9 mouse cellular contexts compared by ENCODE assay signal in the genomic region with DNA sequence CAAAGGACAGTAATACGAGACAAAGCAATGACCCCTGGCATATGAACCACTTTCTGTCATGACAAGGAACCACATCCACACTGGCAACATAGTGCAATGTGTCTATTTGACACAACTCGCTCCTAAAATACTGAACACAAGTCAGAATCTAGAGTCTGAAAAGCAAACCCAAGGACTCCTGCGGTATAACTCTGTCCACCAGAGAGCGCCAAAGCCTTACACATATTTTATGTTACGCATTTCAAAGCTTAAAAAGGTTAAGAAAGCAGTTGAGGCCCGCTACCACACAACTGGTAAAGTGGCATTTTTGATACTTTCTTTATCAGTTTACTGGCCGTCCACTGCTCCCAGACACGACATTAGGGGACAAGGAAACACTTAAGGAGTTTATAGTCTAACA. TPM values are rescaled to one million over a fixed set of nuclear protein-coding genes. Genes with fewer than 3 reads are reported as not detected.
DNase-seq lines count a peak whose midpoint lies in the region; ATAC-seq and TF ChIP-seq lines count a peak whose summit lies in the region.
"Had no signal": no experiment of that assay in that cellular context is flagged by ENCODE, and none has a peak within 500 bp of the region (broad histone marks: within the 10 kb centered on the region; RNA-seq: fewer than 3 reads in every experiment).

No protein-coding gene starts in this region.

- H3K4me3 ChIP-seq in kidney, adult 2 months (ENCODE audit: insufficient read depth, low read depth, low read length): no peak overlapping the region
- H3K4me3 ChIP-seq in kidney, embryonic 14.5 days (ENCODE audit: low read length): no peak overlapping the region
- no peak overlapping the region for H3K4me3 ChIP-seq in embryonic facial prominence, embryonic 10.5 days
- no peak overlapping the region for H3K4me3 ChIP-seq in hindbrain, embryonic 14.5 days (replicated peaks; ENCODE audit: low read length)
- no peak overlapping the region for H3K4me3 ChIP-seq in left cerebral cortex, adult 2 months
- H3K4me3 ChIP-seq: embryonic facial prominence, embryonic 13.5 days had no signal

- DNase-seq in kidney, adult 2 months: peak; percentile 71
- DNase-seq in adipocyte (ENCODE audit: low spot score): peak; percentile 85
- peak; percentile 71 for DNase-seq in embryonic facial prominence, embryonic 10.5 days (ENCODE audit: low spot score)
- DNase-seq in hindbrain, embryonic 14.5 days (ENCODE audit: low spot score): peak; percentile 97
- peak; percentile 76 to 87 for DNase-seq in left cerebral cortex, adult 2 months (ENCODE audit: extremely low spot score in 1 of 2, low spot score in 2 of 2)
- peak; percentile 61 to 78 for DNase-seq in natural killer cell, adult 2 months (ENCODE audit: low spot score in 2 of 2)
- peak; percentile 86 for DNase-seq in thymus, postnatal 14 days

- peak; percentile 28; the same call in 1 of the 2 replicates for TF ChIP-seq CTCF in kidney, adult 2 months (conservative IDR thresholded peaks at IDR 0.05; ENCODE audit: insufficient read depth, insufficient read length, low read depth, low read length)
- peak; percentile 86 for TF ChIP-seq CTCF in left cerebral cortex, adult 2 months (IDR thresholded peaks at IDR 0.05)

- no peak overlapping the region for H3K9ac ChIP-seq in kidney, embryonic 14.5 days (ENCODE audit: low read depth, low read length)
- H3K9ac ChIP-seq in hindbrain, embryonic 14.5 days: no peak overlapping the region
- H3K9ac ChIP-seq: embryonic facial prominence, embryonic 13.5 days had no signal

- TF ChIP-seq POLR2A in kidney, adult 2 months (IDR thresholded peaks at IDR 0.05; ENCODE audit: low read depth, low read length): no peak

- no peaks in the 10 kb centered on the region for H3K36me3 ChIP-seq in kidney, adult 2 months (ENCODE audit: control insufficient read depth, insufficient read depth, low read length)
- H3K36me3 ChIP-seq in kidney, embryonic 14.5 days (ENCODE audit: control insufficient read depth, insufficient read depth, low read length): no peaks in the 10 kb centered on the region
- no peaks in the 10 kb centered on the region for H3K36me3 ChIP-seq in embryonic facial prominence, embryonic 10.5 days (replicated peaks)
- no peaks in the 10 kb centered on the region for H3K36me3 ChIP-seq in hindbrain, embryonic 14.5 days (replicated peaks; ENCODE audit: control insufficient read depth, insufficient read depth)
- H3K36me3 ChIP-seq: embryonic facial prominence, embryonic 13.5 days had no signal

- no peak for ATAC-seq in kidney, embryonic 14.5 days (ENCODE audit: low FRiP score, low TSS enrichment)
- no peak for ATAC-seq in hindbrain, embryonic 14.5 days (ENCODE audit: low FRiP score)

- no peaks in the 10 kb centered on the region for H3K9me3 ChIP-seq in kidney, embryonic 14.5 days (ENCODE audit: control insufficient read depth, low read length)
- H3K9me3 ChIP-seq in embryonic facial prominence, embryonic 10.5 days: no peaks in the 10 kb centered on the region
- H3K9me3 ChIP-seq in hindbrain, embryonic 14.5 days (ENCODE audit: control insufficient read depth, low read length): no peaks in the 10 kb centered on the region
- H3K9me3 ChIP-seq: embryonic facial prominence, embryonic 13.5 days had no signal

- WGBS in kidney, adult 2 months: 7% methylated on average over 8 of the region's 8 CpGs
- WGBS in kidney, embryonic 14.5 days: 11% methylated on average over 8 of the region's 8 CpGs
- WGBS in embryonic facial prominence, embryonic 10.5 days: 13% methylated on average over 8 of the region's 8 CpGs
- 8% methylated on average over 8 of the region's 8 CpGs for WGBS in hindbrain, embryonic 14.5 days

- H3K4me2 ChIP-seq in kidney, embryonic 14.5 days (replicated peaks; ENCODE audit: low read depth, low read length): no peak overlapping the region
- no peak overlapping the region for H3K4me2 ChIP-seq in hindbrain, embryonic 14.5 days (replicated peaks)
- H3K4me2 ChIP-seq: embryonic facial prominence, embryonic 13.5 days had no signal

- H3K27me3 ChIP-seq in kidney, adult 2 months (replicated peaks; ENCODE audit: control insufficient read depth, insufficient read depth, low read length): peaks cover 1% of the 10 kb centered on the region
- H3K27me3 ChIP-seq in kidney, embryonic 14.5 days (ENCODE audit: control insufficient read depth, insufficient read depth, low read length): no peaks in the 10 kb centered on the region
- H3K27me3 ChIP-seq in embryonic facial prominence, embryonic 10.5 days (replicated peaks; ENCODE audit: low read depth, poor library complexity, severe bottlenecking): no peaks in the 10 kb centered on the region
- no peaks in the 10 kb centered on the region for H3K27me3 ChIP-seq in hindbrain, embryonic 14.5 days (ENCODE audit: control insufficient read depth, insufficient read depth, low read length)
- H3K27me3 ChIP-seq: embryonic facial prominence, embryonic 13.5 days had no signal

- H3K27ac ChIP-seq in kidney, adult 2 months (ENCODE audit: insufficient read depth, low read depth, low read length): no peak overlapping the region
- H3K27ac ChIP-seq in kidney, embryonic 14.5 days (ENCODE audit: low read depth, low read length): no peak overlapping the region
- no peak overlapping the region for H3K27ac ChIP-seq in embryonic facial prominence, embryonic 10.5 days (replicated peaks)
- no peak overlapping the region for H3K27ac ChIP-seq in hindbrain, embryonic 14.5 days
- H3K27ac ChIP-seq in left cerebral cortex, adult 2 months: no peak overlapping the region
- H3K27ac ChIP-seq: embryonic facial prominence, embryonic 13.5 days had no signal

- H3K4me1 ChIP-seq in kidney, adult 2 months (ENCODE audit: control insufficient read depth, insufficient read depth, low read length): peaks cover 3% of the 10 kb centered on the region; the same call in 1 of the 2 replicates
- peaks cover 4% of the 10 kb centered on the region; the same call in 1 of the 2 replicates for H3K4me1 ChIP-seq in kidney, embryonic 14.5 days (ENCODE audit: control insufficient read depth, insufficient read depth, low read length)
- peaks cover 5% of the 10 kb centered on the region for H3K4me1 ChIP-seq in embryonic facial prominence, embryonic 10.5 days
- peaks cover 11% of the 10 kb centered on the region; the same call in 1 of the 2 replicates for H3K4me1 ChIP-seq in hindbrain, embryonic 14.5 days (replicated peaks; ENCODE audit: control insufficient read depth, insufficient read depth, low read length)

- intact Hi-C loops in left cerebral cortex, adult 2 months (cut with DNase I): loop anchor here (1.0 to 10.0 kb wide), 4 partner anchors 86 to 463 kb away; no protein-coding TSS in a partner anchor

RNA-seq across cellular contexts. Expression of a gene that starts 10.6 kb away (rescaled TPM):
- 17.9 and 20.7 TPM in 2 replicates for polyA plus RNA-seq in kidney, adult 2 months (2012; rRNA removed)
- polyA plus RNA-seq in kidney, embryonic 14.5 days (2014; fragmentation: Nextera tagmentation; extraction: Ambion mirVana): 8.0 and 12.1 TPM in 2 replicates
- 6.1 and 6.4 TPM in 2 replicates for polyA plus RNA-seq in embryonic facial prominence, embryonic 10.5 days (2016; fragmentation: Nextera tagmentation; extraction: Ambion mirVana)
- polyA plus RNA-seq in hindbrain, embryonic 14.5 days (2014; fragmentation: Nextera tagmentation; extraction: Ambion mirVana): 23.0 and 26.1 TPM in 2 replicates
- total RNA-seq in left cerebral cortex, adult 2 months (2021): 10 to 100 TPM; 90.1 to 90.6 TPM
